Mouse (Mus musculus) CH12.LX (cell line): ENCODE measurements around the gene Spats2.

Experiments
- BHLHE40 ChIP-seq: IDR thresholded peaks from 2 replicates; pipeline ENCODE4 v1.6.1; 2011; ENCODE audit warnings: mild to moderate bottlenecking, low read depth, low read length, improper control_type of control experiment
- CTCF ChIP-seq, 2 experiments: IDR thresholded peaks in 1 of 2; conservative IDR thresholded peaks in 1 of 2; 2 replicates each; pipeline ENCODE4 v1.5.1; 2011 to 2012; ENCODE audit warnings: low read depth in 2 of 2, low read length in 2 of 2, improper control_type of control experiment in 1 of 2, inconsistent platforms in 1 of 2, mild to moderate bottlenecking in 1 of 2, moderate library complexity in 1 of 2
- E2F4 ChIP-seq: IDR thresholded peaks from 2 replicates; pipeline ENCODE4 v1.6.1; 2011; ENCODE audit warnings: low read depth, low read length, improper control_type of control experiment; ENCODE audit not compliant: insufficient replicate concordance
- ELF1 ChIP-seq: IDR thresholded peaks from 2 replicates; pipeline ENCODE4 v1.6.1; 2014; ENCODE audit warnings: low read depth, mild to moderate bottlenecking, inconsistent platforms, low read length, improper control_type of control experiment
- EP300 ChIP-seq: IDR thresholded peaks from 2 replicates; pipeline ENCODE4 v1.6.1; 2011; ENCODE audit warnings: low read length, improper control_type of control experiment
- HCFC1 ChIP-seq: IDR thresholded peaks from 2 replicates; pipeline ENCODE4 v1.6.1; 2012; ENCODE audit warnings: low read depth, mild to moderate bottlenecking, inconsistent platforms, low read length, improper control_type of control experiment
- MAX ChIP-seq: IDR thresholded peaks from 2 replicates; pipeline ENCODE4 v1.6.1; 2011; ENCODE audit warnings: low read length, improper control_type of control experiment
- NELFE ChIP-seq: IDR thresholded peaks from 2 replicates; pipeline ENCODE4 v1.6.1; 2011; ENCODE audit warnings: low read depth, low read length, improper control_type of control experiment
- POLR2A ChIP-seq: IDR thresholded peaks from 2 replicates; pipeline ENCODE4 v1.6.1; 2011; ENCODE audit warnings: low read depth, mild to moderate bottlenecking, improper control_type of control experiment, low read length
- SIN3A ChIP-seq: IDR thresholded peaks from 2 replicates; pipeline ENCODE4 v1.6.1; 2012; ENCODE audit warnings: low read length, improper control_type of control experiment, inconsistent platforms
- UBTF ChIP-seq: IDR thresholded peaks from 2 replicates; pipeline ENCODE4 v1.6.1; 2012; ENCODE audit warnings: low read depth, mild to moderate bottlenecking, inconsistent platforms, low read length, improper control_type of control experiment, moderate library complexity
- USF1 ChIP-seq: IDR thresholded peaks from 2 replicates; pipeline ENCODE4 v1.6.1; 2014; ENCODE audit warnings: low read depth, mild to moderate bottlenecking, inconsistent platforms, low read length, improper control_type of control experiment
- ZC3H11A ChIP-seq: IDR thresholded peaks from 2 replicates; pipeline ENCODE4 v1.6.1; 2012; ENCODE audit warnings: low read depth, mild to moderate bottlenecking, inconsistent platforms, low read length, improper control_type of control experiment

GRCm38 (mm10) chr15:99222794-99223584 lies 97.3 kb downstream of the Spats2 start:
- no peak for TF ChIP-seq ZC3H11A
- no peak for TF ChIP-seq ELF1
- no peak for TF ChIP-seq UBTF
- no peak for TF ChIP-seq SIN3A
- no peak for TF ChIP-seq POLR2A
- no peak for TF ChIP-seq NELFE
- no peak for TF ChIP-seq EP300
- no peak for TF ChIP-seq USF1
- TF ChIP-seq CTCF (conservative IDR thresholded peaks at IDR 0.05 in 1 of 2, IDR thresholded peaks at IDR 0.05 in 1 of 2; ENCODE audit: low read depth in 2 of 2, low read length in 2 of 2), result no peak
- no peak for TF ChIP-seq HCFC1
- no peak for TF ChIP-seq E2F4
- TF ChIP-seq MAX, result no peak
- no peak for TF ChIP-seq BHLHE40
